14 mouse cellular contexts compared by ENCODE assay signal in genomic region chr11:59656016-59656415, GRCm38 (mm10). TPM values are rescaled to one million over a fixed set of nuclear protein-coding genes. Genes with fewer than 3 reads are reported as not detected.
DNase-seq lines count a peak whose midpoint lies in the region; ATAC-seq and TF ChIP-seq lines count a peak whose summit lies in the region.
"Had no signal": no experiment of that assay in that cellular context is flagged by ENCODE, and none has a peak within 500 bp of the region (broad histone marks: within the 10 kb centered on the region; RNA-seq: fewer than 3 reads in every experiment).

No protein-coding gene starts in this region.

- no peak for DNase-seq in gastrocnemius, adult 2 months
- no peak for DNase-seq in gastrocnemius, postnatal 10 days
- no peak for DNase-seq in kidney, postnatal 36 days
- DNase-seq in lung, postnatal 10 days: peak; percentile 28
- DNase-seq in cerebellum, postnatal 10 days: no peak
- DNase-seq in right cerebral cortex, adult 2 months (ENCODE audit: low spot score in 2 of 2): no peak
- DNase-seq: adrenal gland, postnatal 14 days; right cerebral cortex, adult 18-20 months; thymus, adult 18-20 months had no signal

- ATAC-seq in kidney, embryonic 16.5 days (ENCODE audit: low FRiP score, low TSS enrichment): no peak
- ATAC-seq: midbrain, embryonic 16.5 days had no signal

- peak overlapping the region; percentile 20; the same call in 1 of the 2 replicates for H3K4me3 ChIP-seq in gastrocnemius, adult 2 months
- no peak overlapping the region for H3K4me3 ChIP-seq in kidney, embryonic 16.5 days (ENCODE audit: low read length)
- no peak overlapping the region for H3K4me3 ChIP-seq in brown adipose tissue, adult 24 weeks (ENCODE audit: insufficient read depth, low read depth, low read length)
- H3K4me3 ChIP-seq: liver, embryonic 15.5 days; neural tube, embryonic 13.5 days had no signal

- 67% methylated on average over 7 of the region's 7 CpGs for WGBS in kidney, embryonic 16.5 days

- no peaks in the 10 kb centered on the region for H3K36me3 ChIP-seq in kidney, embryonic 16.5 days (ENCODE audit: insufficient read depth, low read length)
- H3K36me3 ChIP-seq: liver, embryonic 15.5 days; neural tube, embryonic 13.5 days had no signal

- H3K27ac ChIP-seq in gastrocnemius, adult 2 months: peak overlapping the region; percentile 78
- H3K27ac ChIP-seq in kidney, embryonic 16.5 days (ENCODE audit: low read length): peak overlapping the region; percentile 11; the same call in 1 of the 2 replicates
- peak overlapping the region; percentile 80 for H3K27ac ChIP-seq in brown adipose tissue, adult 24 weeks (replicated peaks; ENCODE audit: low read depth, low read length)
- H3K27ac ChIP-seq: liver, embryonic 15.5 days; neural tube, embryonic 13.5 days had no signal

- H3K27me3 ChIP-seq in kidney, embryonic 16.5 days (ENCODE audit: insufficient read depth, low read length): no peaks in the 10 kb centered on the region
- H3K27me3 ChIP-seq: neural tube, embryonic 13.5 days had no signal

- H3K4me1 ChIP-seq in kidney, embryonic 16.5 days (ENCODE audit: insufficient read depth, low read length): 0 out of 2 replicates have a peak, but pooled peaks cover 7% of the 10 kb centered on the region
- peaks cover 18% of the 10 kb centered on the region for H3K4me1 ChIP-seq in brown adipose tissue, adult 24 weeks (ENCODE audit: control insufficient read depth, insufficient read depth, insufficient read length, low read length)

- intact Hi-C loops in gastrocnemius, adult 2 months (cut with DNase I): no loop called here

- no peak for TF ChIP-seq CTCF in gastrocnemius, adult 2 months (IDR thresholded peaks at IDR 0.05)

- no peak overlapping the region for H3K9ac ChIP-seq in kidney, embryonic 16.5 days (replicated peaks; ENCODE audit: low read length)
- H3K9ac ChIP-seq: liver, embryonic 15.5 days; neural tube, embryonic 13.5 days had no signal

- no peak overlapping the region for H3K4me2 ChIP-seq in kidney, embryonic 16.5 days (replicated peaks; ENCODE audit: low read depth, low read length)
- H3K4me2 ChIP-seq: liver, embryonic 15.5 days; neural tube, embryonic 13.5 days had no signal

- H3K9me3 ChIP-seq in kidney, embryonic 16.5 days (ENCODE audit: low read length): no peaks in the 10 kb centered on the region
- H3K9me3 ChIP-seq: liver, embryonic 15.5 days; neural tube, embryonic 13.5 days had no signal

RNA-seq across cellular contexts. Expression of gene Mprip, which starts 5.1 kb away (rescaled TPM):
- total RNA-seq in gastrocnemius, adult 2 months (2021): 10 to 100 TPM; 75.6 to 87.2 TPM
- 100 to 1,000 TPM; 139 to 166 TPM for total RNA-seq in gastrocnemius, postnatal 10 days (2021)
- 42.7 and 43.8 TPM in 2 replicates for polyA plus RNA-seq in kidney, embryonic 16.5 days (2015; fragmentation: Nextera tagmentation; extraction: Ambion mirVana)
- polyA plus RNA-seq in brown adipose tissue, adult 24 weeks (2012; ENCODE audit: insufficient read depth, insufficient read length, missing spikeins): 83.7 and 89.7 TPM in 2 replicates

Comparison
In these comparisons a context has a peak if more than half of its experiments do, and no peak if none do; other contexts are left out.
1. H3K27ac ChIP-seq: peak in every context shown above with its lines; median percentile 80 in brown adipose tissue, adult 24 weeks; 78 in gastrocnemius, adult 2 months; 11 in kidney, embryonic 16.5 days.